Mouse (Mus musculus) ES-E14 (cell line): ENCODE measurements around the gene Gm28635. TPM values are rescaled to one million over a fixed set of nuclear protein-coding genes. Genes with fewer than 3 reads are reported as not detected.

Experiments
- DNase-seq: peaks from one replicate; pipeline ENCODE4 v3.0.0-alpha.2; 2013; ENCODE audit warnings: low read depth, low spot score
- H3K27ac ChIP-seq: 2 replicates; pipeline ENCODE4 v1.5.1; 2012; ENCODE audit warnings: low read depth, mild to moderate bottlenecking, low read length, moderate library complexity, mixed read lengths; ENCODE audit not compliant: poor library complexity, insufficient read depth, severe bottlenecking
- H3K36me3 ChIP-seq: 2 replicates; pipeline ENCODE4 v1.6.1; 2012; ENCODE audit warnings: mild to moderate bottlenecking, low read length, moderate library complexity, mixed read lengths; ENCODE audit not compliant: control insufficient read depth, poor library complexity, insufficient read depth, severe bottlenecking
- H3K4me1 ChIP-seq, 2 experiments: fragments of 150-350 bp in 1 of 2; sonication (generic) in 1 of 2; 2 replicates each; pipeline ENCODE4 v1.6.1; 2012; ENCODE audit warnings: low read length in 2 of 2, mild to moderate bottlenecking in 1 of 2, mixed read lengths in 1 of 2; ENCODE audit not compliant: control insufficient read depth in 2 of 2, insufficient read depth in 2 of 2, poor library complexity in 1 of 2
- H3K4me3 ChIP-seq, 2 experiments: fragments of 150-350 bp in 1 of 2; sonication (generic) in 1 of 2; 2 replicates each; pipeline ENCODE4 v1.5.1; 2012; ENCODE audit warnings: low read length in 2 of 2, low read depth in 1 of 2, mild to moderate bottlenecking in 1 of 2, mixed read lengths in 1 of 2; ENCODE audit not compliant: insufficient read depth in 1 of 2, poor library complexity in 1 of 2, severe bottlenecking in 1 of 2
- H3K9ac ChIP-seq: 2 replicates; pipeline ENCODE4 v1.6.1; 2012; ENCODE audit warnings: low read depth, mild to moderate bottlenecking, low read length, mixed read lengths; ENCODE audit not compliant: poor library complexity, insufficient read depth, severe bottlenecking
- H3K9me3 ChIP-seq: fragments of 150-350 bp; sonication (generic); 2 replicates; pipeline ENCODE4 v1.6.1; 2012; ENCODE audit warnings: low read depth, mild to moderate bottlenecking, low read length; ENCODE audit not compliant: control insufficient read depth, insufficient read depth
- CHD2 ChIP-seq: IDR thresholded peaks from 2 replicates; pipeline ENCODE4 v1.6.1; 2014; ENCODE audit warnings: mild to moderate bottlenecking, low read depth, low read length, inconsistent platforms
- HCFC1 ChIP-seq: IDR thresholded peaks from 2 replicates; pipeline ENCODE4 v1.6.1; 2012; ENCODE audit warnings: low read length, inconsistent platforms, borderline replicate concordance; ENCODE audit not compliant: insufficient read depth
- MAFK ChIP-seq: IDR thresholded peaks from 2 replicates; pipeline ENCODE4 v1.6.1; 2014; ENCODE audit warnings: mild to moderate bottlenecking, low read depth, low read length, inconsistent platforms; ENCODE audit not compliant: insufficient read depth
- ZC3H11A ChIP-seq: IDR thresholded peaks from 2 replicates; pipeline ENCODE4 v1.6.1; 2012; ENCODE audit warnings: low read depth, mild to moderate bottlenecking, inconsistent platforms, low read length, borderline replicate concordance
- ZNF384 ChIP-seq: IDR thresholded peaks from 2 replicates; pipeline ENCODE4 v1.6.1; 2012; ENCODE audit warnings: low read depth, low read length, inconsistent platforms
- in situ Hi-C, 2 experiments: fragments of 600-800 bp; cut with MboI; formaldehyde crosslinking; loops; one replicate each; pipeline ENCODE4 v1.15.1; 2025; ENCODE audit warnings: low sequenced_read_pairs in 2 of 2, inconsistent platforms in 1 of 2; ENCODE audit not compliant: unreplicated experiment in 2 of 2
- total RNA-seq: library from RNA; depleted of rRNA; stranded (reverse); fragments of 300-350 nt; gene quantifications from 2 replicates; pipeline ENCODE4 v1.2.3, GENCODE M21; 2012

Gene Gm28635
- total RNA-seq, 1 experiment = 2.7 TPM

DNA sequence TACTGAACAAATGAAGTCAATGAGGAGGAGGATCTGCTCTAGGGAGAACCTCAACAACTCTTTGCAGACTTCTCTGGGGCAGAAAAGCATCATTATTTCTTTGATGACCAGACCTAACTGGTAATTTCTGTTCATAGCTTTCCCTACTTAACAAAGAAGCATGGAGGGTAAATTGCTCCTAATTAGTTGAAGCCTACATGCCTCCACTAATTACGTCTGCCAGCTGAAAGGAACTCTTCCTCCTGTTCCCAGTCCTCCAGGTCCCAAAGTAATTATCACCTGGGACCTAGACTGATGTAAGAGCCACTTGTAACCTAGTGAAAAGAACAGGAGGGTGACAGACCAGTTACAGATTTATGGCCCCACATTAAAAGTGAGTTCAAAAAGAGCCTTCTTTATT, 29.7 kb upstream of the Gm28635 start:
- in situ Hi-C loops = no loop called here
- H3K9me3 ChIP-seq = no peaks in the 10 kb centered on the region
- peaks cover 2 to 3% of the 10 kb centered on the region in 2 experiments; a peak in 3 of 4 replicates for H3K4me1 ChIP-seq
- H3K4me3 ChIP-seq = no peak overlapping the region
- TF ChIP-seq ZNF384 (no peak), MAFK (no peak), CHD2 (no peak), ZC3H11A (no peak), HCFC1 (no peak)
- DNase-seq = no peak
- peaks cover 2% of the 10 kb centered on the region for H3K36me3 ChIP-seq
- no peak overlapping the region for H3K27ac ChIP-seq
- no peak overlapping the region for H3K9ac ChIP-seq

DNA sequence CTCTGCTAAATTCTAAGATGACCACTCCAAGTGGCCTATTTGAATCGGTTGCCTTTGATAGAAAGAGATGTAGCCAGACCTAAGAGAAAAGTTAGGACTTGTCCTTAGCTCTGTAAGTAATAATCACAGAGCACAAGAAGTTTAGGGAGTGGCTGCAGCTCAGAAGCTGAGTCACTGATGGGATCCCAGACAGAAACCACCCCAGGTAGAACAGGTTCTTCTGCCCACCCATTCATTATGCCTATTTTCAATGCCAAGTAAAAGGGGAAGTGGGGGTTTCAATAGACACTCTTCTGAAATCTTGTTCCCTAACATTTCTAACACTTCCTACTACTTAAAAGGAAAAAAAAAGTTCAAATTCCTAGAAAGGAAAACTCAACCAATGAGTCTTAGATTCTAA, 27.5 kb upstream of the Gm28635 start:
- TF ChIP-seq CHD2 (no peak), ZC3H11A (no peak)
- in situ Hi-C loops = no loop called here
- peaks cover 2% of the 10 kb centered on the region for H3K36me3 ChIP-seq
- no peak overlapping the region for H3K9ac ChIP-seq
- H3K9me3 ChIP-seq = no peaks in the 10 kb centered on the region
- no peak overlapping the region; the same call in 1 of the 2 replicates for H3K27ac ChIP-seq
- H3K4me1 ChIP-seq = peaks cover 2% of the 10 kb centered on the region in 2 experiments; a peak in 3 of 4 replicates
- no peak overlapping the region for H3K4me3 ChIP-seq
- DNase-seq = no peak

DNA sequence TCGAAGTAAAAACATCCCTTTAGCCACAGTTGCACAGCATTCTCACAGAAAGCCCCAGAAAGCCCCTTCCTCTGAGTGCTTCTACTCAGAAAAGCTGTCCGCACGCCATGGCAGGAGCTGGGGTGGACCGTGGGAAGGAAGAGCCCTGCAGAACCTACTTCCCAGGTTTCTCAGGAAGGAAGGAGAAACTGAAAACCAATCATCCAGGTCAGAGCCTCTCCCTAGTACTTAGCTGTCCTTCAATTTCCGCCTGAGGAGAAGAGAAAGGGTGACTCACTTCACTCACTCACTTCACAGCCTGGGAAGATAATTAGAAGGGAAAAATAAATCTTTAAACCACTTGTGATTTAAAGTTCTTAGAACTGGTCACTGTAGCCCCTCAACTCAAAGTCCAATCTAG, 26.5 kb upstream of the Gm28635 start:
- in situ Hi-C loops = no loop called here
- Histone ChIP-seq H3K9ac (no peak overlapping the region), H3K4me3 (no peak overlapping the region), H3K36me3 (no peaks in the 10 kb centered on the region; the same call in 1 of the 2 replicates), H3K4me1 (peaks cover 2% of the 10 kb centered on the region in 2 experiments; a peak in 3 of 4 replicates), H3K27ac (no peak overlapping the region), H3K9me3 (no peaks in the 10 kb centered on the region)
- TF ChIP-seq CHD2 (no peak), HCFC1 (no peak), ZNF384 (no peak)
- no peak for DNase-seq

- Histone ChIP-seq H3K4me1 (peaks cover 2% of the 10 kb centered on the region in 2 experiments; a peak in 3 of 4 replicates), H3K4me3 (no peak overlapping the region), H3K9ac (no peak overlapping the region), H3K36me3 (no peaks in the 10 kb centered on the region; the same call in 1 of the 2 replicates), H3K9me3 (no peaks in the 10 kb centered on the region), H3K27ac (no peak overlapping the region)
- no peak for TF ChIP-seq MAFK
- no peak for TF ChIP-seq HCFC1
- no peak for TF ChIP-seq ZC3H11A
- TF ChIP-seq CHD2 = no peak
- TF ChIP-seq ZNF384 = no peak
- in situ Hi-C loops = no loop called here
- no peak for DNase-seq
Observed at GRCm38 (mm10) chr2:84703497-84703896, 25.7 kb upstream of the Gm28635 start.

DNA sequence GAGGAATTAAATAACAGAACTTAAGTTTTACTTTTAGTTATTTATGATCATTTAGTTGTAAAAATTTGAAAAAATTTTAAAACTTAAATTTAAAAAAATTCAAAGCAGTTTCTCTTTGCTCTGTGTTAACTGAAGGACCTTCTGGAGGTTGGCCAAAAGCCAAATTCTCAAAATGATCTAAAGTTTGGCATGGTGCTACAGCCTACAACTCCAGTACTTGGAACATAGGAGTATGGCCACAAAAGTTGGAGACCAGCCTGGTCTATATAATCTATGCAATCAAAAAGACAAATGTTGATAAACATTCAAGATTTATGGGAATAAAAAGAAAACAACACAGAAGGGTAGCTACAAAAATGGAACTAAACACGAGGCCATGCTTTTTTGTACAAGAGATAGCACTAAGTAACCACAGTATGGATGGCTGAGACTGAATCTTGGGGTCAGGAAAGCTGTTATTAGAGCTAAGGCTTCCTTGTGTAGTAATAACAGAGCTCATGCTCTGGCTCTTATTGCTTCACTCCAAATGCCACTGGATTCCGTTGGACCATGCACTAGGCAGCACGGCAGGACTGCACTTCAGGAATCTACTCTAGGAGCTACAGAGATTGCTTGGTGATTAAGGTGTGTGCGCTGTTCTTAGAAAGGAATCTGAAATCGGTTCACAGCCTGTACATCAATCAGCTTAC, 17.3 kb upstream of the Gm28635 start:
- in situ Hi-C loops = no loop called here
- no peak for DNase-seq
- no peak overlapping the region for H3K9ac ChIP-seq
- TF ChIP-seq CHD2 (no peak), MAFK (no peak), HCFC1 (no peak), ZNF384 (no peak), ZC3H11A (no peak)
- H3K36me3 ChIP-seq = peaks cover 10% of the 10 kb centered on the region
- no peak overlapping the region for H3K27ac ChIP-seq
- no peaks in the 10 kb centered on the region for H3K4me1 ChIP-seq
- no peaks in the 10 kb centered on the region for H3K9me3 ChIP-seq
- H3K4me3 ChIP-seq = no peak overlapping the region
